Mouse (Mus musculus) MEL (cell line): ENCODE measurements around the gene Scrt2.

ENCODE experiments used
- CTCF ChIP-seq, 3 experiments: IDR thresholded peaks in 2 of 3; conservative IDR thresholded peaks in 1 of 3; 2 replicates each; pipeline ENCODE4 v1.5.1; 2011 to 2012; ENCODE audit warnings: low read length in 3 of 3, low read depth in 2 of 3, mild to moderate bottlenecking in 2 of 3, improper control_type of control experiment in 1 of 3, inconsistent platforms in 1 of 3, mixed read lengths in 1 of 3, moderate library complexity in 1 of 3; ENCODE audit not compliant: control insufficient read depth in 1 of 3, insufficient read depth in 1 of 3, poor library complexity in 1 of 3, severe bottlenecking in 1 of 3
- GABPA ChIP-seq: IDR thresholded peaks from 2 replicates; pipeline ENCODE4 v1.6.1; 2012; ENCODE audit warnings: low read depth, mild to moderate bottlenecking, inconsistent platforms, low read length, improper control_type of control experiment, moderate library complexity
- HCFC1 ChIP-seq: IDR thresholded peaks from 2 replicates; pipeline ENCODE4 v1.6.1; 2012; ENCODE audit warnings: low read depth, mild to moderate bottlenecking, inconsistent platforms, low read length, improper control_type of control experiment, moderate library complexity
- TAL1 ChIP-seq: IDR thresholded peaks from 2 replicates; pipeline ENCODE4 v1.6.1; 2012; ENCODE audit warnings: mild to moderate bottlenecking, inconsistent platforms, low read length, moderate library complexity, mixed read lengths

GRCm38 (mm10) chr2:152097916-152098315 lies 16.6 kb downstream of the Scrt2 start:
- TF ChIP-seq TAL1: no peak
- no peak for TF ChIP-seq GABPA
- no peak for TF ChIP-seq CTCF (IDR thresholded peaks at IDR 0.05 in 2 of 3, conservative IDR thresholded peaks at IDR 0.05 in 1 of 3; ENCODE audit: control insufficient read depth in 1 of 3, insufficient read depth in 1 of 3, low read depth in 2 of 3, low read length in 3 of 3, poor library complexity in 1 of 3, severe bottlenecking in 1 of 3)
- no peak for TF ChIP-seq HCFC1
